Mouse (Mus musculus) forebrain, embryonic 16.5 days (tissue): ENCODE data around the gene Eif2ak2. TPM values are rescaled to one million over a fixed set of nuclear protein-coding genes. Genes with fewer than 3 reads are reported as not detected.

Experiments
- polyA plus RNA-seq: library from polyadenylated mRNA; unstranded; fragments of >200 nt; fragmentation: Nextera tagmentation; extraction: Ambion mirVana; gene quantifications from 2 replicates; pipeline ENCODE4 v1.2.1, GENCODE M21; 2015

Gene Eif2ak2
- polyA plus RNA-seq, 1 experiment from 2014 or later = 2.2 TPM

Other genes with a start within 250 kb of the Eif2ak2 start
- 6.1 and 6.4 TPM in 2 replicates for gene Strn, start 145.4 kb downstream of the Eif2ak2 start, polyA plus RNA-seq
- 24.8 and 27.5 TPM in 2 replicates for gene Heatr5b, start 47.2 kb downstream of the Eif2ak2 start, polyA plus RNA-seq
- 49.5 and 53.5 TPM in 2 replicates for gene Gpatch11, start 47.0 kb downstream of the Eif2ak2 start, polyA plus RNA-seq
- gene Sult6b1, start 24.4 kb upstream of the Eif2ak2 start, polyA plus RNA-seq = not detected in 2 replicates
- gene Cebpzos, start 33.9 kb upstream of the Eif2ak2 start, polyA plus RNA-seq = 100 and 108 TPM in 2 replicates
- gene Cebpz, start 54.5 kb upstream of the Eif2ak2 start, polyA plus RNA-seq = 50.5 and 58.2 TPM in 2 replicates
- gene Ndufaf7, start 54.6 kb upstream of the Eif2ak2 start, polyA plus RNA-seq = 67.7 and 68.9 TPM in 2 replicates
- 27.0 and 36.6 TPM in 2 replicates for gene Prkd3, start 138.2 kb upstream of the Eif2ak2 start, polyA plus RNA-seq
- gene Qpct, start 169.3 kb upstream of the Eif2ak2 start, polyA plus RNA-seq = 13.4 and 13.5 TPM in 2 replicates